Mouse (Mus musculus): Measurements from ENCODE around the gene Slc22a26. TPM values are rescaled to one million over a fixed set of nuclear protein-coding genes. Genes with fewer than 3 reads are reported as not detected.
"Not testable (repeated sequence)": the region's sequence is repeated elsewhere in the genome, so short reads cannot be mapped to it uniquely, and the experiment has no call there.

The Slc22a26 gene
- polyA plus RNA-seq (2015; fragmentation: Nextera tagmentation; extraction: Ambion mirVana) = 1.7 and 1.8 TPM in 2 replicates

GRCm38 (mm10) chr19:7802571-7802970 lies at the start of gene Slc22a26:
TSS of gene Slc22a26 (minus strand) at chr19:7802667.
- H3K4me3 ChIP-seq (replicated peaks; ENCODE audit: low read depth, low read length) = no peak within 1 kb of the TSS
- H3K9me3 ChIP-seq (replicated peaks; ENCODE audit: low read length) = no peaks in the 10 kb centered on the region
- TF ChIP-seq CTCF (IDR thresholded peaks at IDR 0.05; ENCODE audit: low read depth) = no peak
- H3K36me3 ChIP-seq (ENCODE audit: insufficient read depth, low read length) = no peaks in the 10 kb centered on the region
- no peak within 1 kb of the TSS for H3K4me2 ChIP-seq (ENCODE audit: low read length)
- H3K4me1 ChIP-seq (replicated peaks; ENCODE audit: insufficient read depth, low read length) = no peaks in the 10 kb centered on the region
- no peak within 1 kb of the TSS for H3K27ac ChIP-seq
- DNase-seq (ENCODE audit: low spot score) (no peak), ATAC-seq (replicated peaks; ENCODE audit: low FRiP score, low read depth) (no peak)
- H3K9ac ChIP-seq (ENCODE audit: low read depth, low read length) = no peak within 1 kb of the TSS
- H3K27me3 ChIP-seq (ENCODE audit: insufficient read depth, low read length) = no peaks in the 10 kb centered on the region
- 63% methylated on average over 1 of the region's 1 CpGs for WGBS

DNA sequence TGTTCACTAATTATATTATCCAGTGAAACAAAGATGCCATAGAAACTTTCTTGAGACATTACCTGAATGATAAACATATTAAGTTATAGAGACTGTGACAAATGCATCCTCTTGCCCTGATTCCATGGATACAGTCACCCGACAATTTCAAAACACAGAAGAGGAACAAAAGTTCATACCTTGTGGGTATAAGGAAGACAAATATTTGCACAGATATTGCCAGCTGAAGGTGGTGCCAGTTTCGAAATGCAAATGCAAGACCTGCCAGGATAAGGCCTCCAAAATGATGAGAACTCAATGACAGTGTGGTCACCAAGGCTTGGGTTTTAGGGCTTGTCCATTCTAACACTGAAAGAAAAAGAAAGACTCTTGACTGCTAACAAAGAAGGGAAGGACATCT lies 27.4 kb upstream of the Slc22a26 start:
- DNase-seq (ENCODE audit: low spot score) (no peak), ATAC-seq (replicated peaks; ENCODE audit: low FRiP score, low read depth) (no peak)
- H3K9me3 ChIP-seq (replicated peaks; ENCODE audit: low read length) = no peaks in the 10 kb centered on the region
- no peak overlapping the region for H3K4me3 ChIP-seq (replicated peaks; ENCODE audit: low read depth, low read length)
- H3K36me3 ChIP-seq (ENCODE audit: insufficient read depth, low read length) = no peaks in the 10 kb centered on the region
- no peaks in the 10 kb centered on the region for H3K4me1 ChIP-seq (replicated peaks; ENCODE audit: insufficient read depth, low read length)
- 68% methylated on average over 2 of the region's 2 CpGs for WGBS
- H3K27me3 ChIP-seq (ENCODE audit: insufficient read depth, low read length) = no peaks in the 10 kb centered on the region
- H3K27ac ChIP-seq = no peak overlapping the region
- H3K4me2 ChIP-seq (ENCODE audit: low read length) = no peak overlapping the region
- no peak overlapping the region for H3K9ac ChIP-seq (ENCODE audit: low read depth, low read length)
- TF ChIP-seq CTCF (IDR thresholded peaks at IDR 0.05; ENCODE audit: low read depth) = no peak

DNA sequence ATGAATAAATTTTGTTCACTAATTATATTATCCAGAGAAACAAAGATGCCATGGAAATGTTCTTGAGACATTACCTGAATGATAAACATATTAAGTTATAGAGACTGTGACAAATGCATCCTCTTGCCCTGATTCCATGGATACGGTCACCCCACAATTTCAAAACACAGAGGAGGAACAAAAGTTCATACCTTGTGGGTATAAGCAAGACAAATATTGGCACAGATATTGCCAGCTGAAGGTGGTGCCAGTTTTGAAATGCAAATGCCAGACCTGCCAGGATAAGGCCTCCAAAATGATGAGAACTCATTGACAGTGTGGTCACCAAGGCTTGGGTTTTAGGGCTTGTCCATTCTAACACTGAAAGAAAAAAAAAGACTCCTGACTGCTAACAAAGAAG lies 11.9 kb downstream of the Slc22a26 start:
- H3K9ac ChIP-seq (ENCODE audit: low read depth, low read length) = no peak overlapping the region
- 93% methylated on average over 1 of the region's 1 CpGs for WGBS

DNA sequence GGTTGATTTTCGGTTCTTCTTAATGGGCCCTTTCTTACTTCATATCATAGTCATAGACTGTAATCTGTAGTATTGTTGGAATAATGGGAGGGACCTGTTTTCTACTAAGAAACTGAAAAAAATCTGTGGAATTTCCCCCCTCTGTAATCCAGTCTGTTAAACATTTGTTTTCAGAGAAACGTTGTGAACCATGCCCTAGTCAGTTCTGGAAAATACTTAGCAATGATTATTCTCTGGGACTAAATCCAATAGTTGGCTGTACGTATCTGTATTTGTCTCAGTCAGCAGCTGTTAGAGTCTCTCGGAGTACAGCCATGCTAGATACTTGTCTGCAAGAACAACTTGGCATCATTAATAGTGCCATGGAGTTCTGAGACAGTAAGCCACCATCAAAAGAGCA lies 27.2 kb downstream of the Slc22a26 start:
- Histone ChIP-seq H3K27ac (no peak overlapping the region), H3K4me1 (replicated peaks; ENCODE audit: insufficient read depth, low read length) (no peaks in the 10 kb centered on the region), H3K4me2 (ENCODE audit: low read length) (no peak overlapping the region), H3K9ac (ENCODE audit: low read depth, low read length) (no peak overlapping the region), H3K4me3 (replicated peaks; ENCODE audit: low read depth, low read length) (no peak overlapping the region), H3K9me3 (replicated peaks; ENCODE audit: low read length) (no peaks in the 10 kb centered on the region), H3K27me3 (ENCODE audit: insufficient read depth, low read length) (no peaks in the 10 kb centered on the region), H3K36me3 (ENCODE audit: insufficient read depth, low read length) (no peaks in the 10 kb centered on the region)
- WGBS = 77% methylated on average over 4 of the region's 4 CpGs
- DNase-seq (ENCODE audit: low spot score) (no peak), ATAC-seq (replicated peaks; ENCODE audit: low FRiP score, low read depth) (no peak)
- no peak for TF ChIP-seq CTCF (IDR thresholded peaks at IDR 0.05; ENCODE audit: low read depth)

More for the DNA sequence above, 11.9 kb downstream of the Slc22a26 start:
- Histone ChIP-seq H3K27ac (no peak overlapping the region), H3K36me3 (ENCODE audit: insufficient read depth, low read length) (no peaks in the 10 kb centered on the region), H3K4me2 (ENCODE audit: low read length) (no peak overlapping the region), H3K4me1 (replicated peaks; ENCODE audit: insufficient read depth, low read length) (no peaks in the 10 kb centered on the region), H3K9me3 (replicated peaks; ENCODE audit: low read length) (no peaks in the 10 kb centered on the region), H3K4me3 (replicated peaks; ENCODE audit: low read depth, low read length) (no peak overlapping the region), H3K27me3 (ENCODE audit: insufficient read depth, low read length) (no peaks in the 10 kb centered on the region)
- ATAC-seq (replicated peaks; ENCODE audit: low FRiP score, low read depth) (no peak), DNase-seq (ENCODE audit: low spot score) (no peak)
- TF ChIP-seq CTCF (IDR thresholded peaks at IDR 0.05; ENCODE audit: low read depth) = no peak

- DNase-seq (ENCODE audit: low spot score) = no peak
- no peak overlapping the region for H3K4me2 ChIP-seq (ENCODE audit: low read length)
- H3K9me3 ChIP-seq (replicated peaks; ENCODE audit: low read length) = no peaks in the 10 kb centered on the region
- no peaks in the 10 kb centered on the region for H3K4me1 ChIP-seq (replicated peaks; ENCODE audit: insufficient read depth, low read length)
- no peak for TF ChIP-seq CTCF (IDR thresholded peaks at IDR 0.05; ENCODE audit: low read depth)
- H3K9ac ChIP-seq (ENCODE audit: low read depth, low read length) = no peak overlapping the region
- H3K4me3 ChIP-seq (replicated peaks; ENCODE audit: low read depth, low read length) = no peak overlapping the region
- no peaks in the 10 kb centered on the region for H3K36me3 ChIP-seq (ENCODE audit: insufficient read depth, low read length)
- no peaks in the 10 kb centered on the region for H3K27me3 ChIP-seq (ENCODE audit: insufficient read depth, low read length)
- no peak for ATAC-seq (replicated peaks; ENCODE audit: low FRiP score, low read depth)
- WGBS = 80% methylated on average over 2 of the region's 2 CpGs
- H3K27ac ChIP-seq = no peak overlapping the region
These were observed 36.3 kb downstream of the Slc22a26 start for GRCm38 (mm10) chr19:7766124-7766523.

DNA sequence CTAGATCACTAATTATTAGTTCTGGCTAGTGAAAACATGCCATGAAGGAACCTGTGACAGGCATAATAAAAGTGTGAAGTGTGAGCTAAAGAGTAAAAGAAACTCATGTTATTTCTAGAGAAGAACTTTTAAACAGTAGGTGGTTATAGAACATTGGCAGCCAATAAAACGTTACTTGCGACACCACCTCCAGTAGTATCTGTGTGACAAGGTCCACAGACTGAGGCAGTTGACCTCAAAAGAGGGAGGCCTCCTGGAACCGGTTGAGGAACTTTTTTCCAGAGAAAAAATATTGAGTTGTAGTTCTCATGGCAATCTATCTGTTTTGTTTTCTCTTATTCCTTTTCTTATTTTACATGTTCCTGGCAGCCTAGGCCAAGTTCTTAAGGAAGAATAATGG lies 36.9 kb downstream of the Slc22a26 start:
- H3K4me1 ChIP-seq (replicated peaks; ENCODE audit: insufficient read depth, low read length) = no peaks in the 10 kb centered on the region
- WGBS = 81% methylated on average over 3 of the region's 3 CpGs
- ATAC-seq (replicated peaks; ENCODE audit: low FRiP score, low read depth) = no peak

GRCm38 (mm10) chr19:7753371-7753770 lies 49.1 kb downstream of the Slc22a26 start:
- not testable (repeated sequence) for H3K4me2 ChIP-seq (ENCODE audit: low read length); H3K36me3 ChIP-seq (ENCODE audit: insufficient read depth, low read length); DNase-seq (ENCODE audit: low spot score); H3K4me3 ChIP-seq (replicated peaks; ENCODE audit: low read depth, low read length); H3K27me3 ChIP-seq (ENCODE audit: insufficient read depth, low read length); H3K4me1 ChIP-seq (replicated peaks; ENCODE audit: insufficient read depth, low read length); ATAC-seq (replicated peaks; ENCODE audit: low FRiP score, low read depth); H3K9ac ChIP-seq (ENCODE audit: low read depth, low read length); H3K27ac ChIP-seq; H3K9me3 ChIP-seq (replicated peaks; ENCODE audit: low read length)
- WGBS = 74% methylated on average over 13 of the region's 13 CpGs

More for the DNA sequence above, 36.9 kb downstream of the Slc22a26 start:
- DNase-seq (ENCODE audit: low spot score) = no peak
- TF ChIP-seq CTCF (IDR thresholded peaks at IDR 0.05; ENCODE audit: low read depth) = no peak
- H3K27ac ChIP-seq = no peak overlapping the region
- H3K4me2 ChIP-seq (ENCODE audit: low read length) = no peak overlapping the region
- H3K27me3 ChIP-seq (ENCODE audit: insufficient read depth, low read length) = no peaks in the 10 kb centered on the region
- no peak overlapping the region for H3K9ac ChIP-seq (ENCODE audit: low read depth, low read length)
- H3K36me3 ChIP-seq (ENCODE audit: insufficient read depth, low read length) = no peaks in the 10 kb centered on the region
- H3K9me3 ChIP-seq (replicated peaks; ENCODE audit: low read length) = no peaks in the 10 kb centered on the region
- H3K4me3 ChIP-seq (replicated peaks; ENCODE audit: low read depth, low read length) = no peak overlapping the region

Other genes starting within 250 kb of the Slc22a26 start
- gene Pla2g16, start 245.2 kb downstream of the Slc22a26 start, polyA plus RNA-seq (2015; fragmentation: Nextera tagmentation; extraction: Ambion mirVana) = 20.5 and 20.6 TPM in 2 replicates
- 1.6 and 1.8 TPM in 2 replicates for gene Lgals12, start 195.5 kb downstream of the Slc22a26 start, polyA plus RNA-seq (2015; fragmentation: Nextera tagmentation; extraction: Ambion mirVana)
- 0.28 and 0.36 TPM in 2 replicates for gene Hrasls5, start 190.1 kb downstream of the Slc22a26 start, polyA plus RNA-seq (2015; fragmentation: Nextera tagmentation; extraction: Ambion mirVana)
- gene Slc22a19, start 91.4 kb downstream of the Slc22a26 start, polyA plus RNA-seq (2015; fragmentation: Nextera tagmentation; extraction: Ambion mirVana) = 80.5 and 88.0 TPM in 2 replicates
- 9.5 and 9.6 TPM in 2 replicates for gene Slc22a27, start 163.4 kb upstream of the Slc22a26 start, polyA plus RNA-seq (2015; fragmentation: Nextera tagmentation; extraction: Ambion mirVana)